Mouse (Mus musculus): ENCODE measurements around the gene Cyp2j6. TPM values are rescaled to one million over a fixed set of nuclear protein-coding genes. Genes with fewer than 3 reads are reported as not detected.
"Not testable (repeated sequence)": the region's sequence is repeated elsewhere in the genome, so short reads cannot be mapped to it uniquely, and the experiment has no call there.

The Cyp2j6 gene
- 1 to 10 TPM; 2.4 to 3.9 (median 3.1) TPM for total RNA-seq (2022)

GRCm38 (mm10) chr4:96553133-96553819 is at the start of gene Cyp2j6:
TSS of gene Cyp2j6 (minus strand) at chr4:96553661.
- peak; percentile 70 for DNase-seq (ENCODE audit: low spot score)

- no peak for DNase-seq (ENCODE audit: low spot score)
These were observed 38.3 kb upstream of the Cyp2j6 start for GRCm38 (mm10) chr4:96591791-96592150.

- DNase-seq (ENCODE audit: low spot score), result peak; percentile 90
These were observed 37.7 kb upstream of the Cyp2j6 start, which contains the start of gene Cyp2j9 for GRCm38 (mm10) chr4:96590911-96591790. TSS of gene Cyp2j9 (minus strand) at chr4:96591578.

GRCm38 (mm10) chr4:96581425-96582088 is 28.1 kb upstream of the Cyp2j6 start:
- DNase-seq (ENCODE audit: low spot score), result no peak

- DNase-seq (ENCODE audit: low spot score), result not testable (repeated sequence)
These were observed 26.9 kb upstream of the Cyp2j6 start for GRCm38 (mm10) chr4:96580351-96580750.

DNA sequence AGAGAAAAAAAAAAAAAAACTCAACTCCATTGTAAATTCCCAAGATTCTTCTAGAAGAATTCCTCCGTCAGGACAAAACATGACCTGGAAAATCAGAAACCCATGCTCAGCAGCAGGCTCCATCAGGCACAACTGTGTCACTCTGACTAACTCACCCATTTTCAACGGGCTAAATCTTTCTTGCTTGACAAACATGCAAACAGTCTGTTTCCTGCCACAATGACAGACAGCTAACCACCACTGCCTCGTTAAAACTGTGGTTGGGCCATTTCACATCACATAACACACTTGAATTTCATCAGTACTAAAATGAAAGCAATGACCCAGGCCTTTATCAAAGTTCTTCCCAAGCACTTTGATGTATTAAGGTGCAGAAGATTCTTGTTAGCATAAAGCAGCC is 16.0 kb upstream of the Cyp2j6 start:
- no peak for DNase-seq (ENCODE audit: low spot score)

DNA sequence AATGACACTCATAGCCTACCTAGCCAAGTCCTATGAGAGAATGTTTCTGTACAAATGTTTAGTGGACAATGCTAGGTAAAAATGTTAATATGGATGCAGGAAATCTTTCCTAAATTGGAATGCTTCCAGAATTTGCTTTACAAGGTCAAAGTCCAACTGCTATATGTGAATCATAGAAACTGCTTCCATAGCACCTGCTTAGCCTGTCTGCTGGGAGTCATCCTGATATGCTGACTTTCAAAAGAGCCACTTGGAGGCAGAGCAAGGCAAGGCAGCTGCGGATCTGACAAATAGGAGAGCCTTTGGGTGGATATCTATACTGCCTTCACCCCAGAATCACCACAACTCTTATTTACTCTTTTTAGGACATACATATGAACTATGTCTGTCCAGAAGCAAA is 14.5 kb upstream of the Cyp2j6 start:
- no peak for DNase-seq (ENCODE audit: low spot score)

- no peak for DNase-seq (ENCODE audit: low spot score)
These were observed 12.3 kb upstream of the Cyp2j6 start for GRCm38 (mm10) chr4:96565808-96566207.

DNA sequence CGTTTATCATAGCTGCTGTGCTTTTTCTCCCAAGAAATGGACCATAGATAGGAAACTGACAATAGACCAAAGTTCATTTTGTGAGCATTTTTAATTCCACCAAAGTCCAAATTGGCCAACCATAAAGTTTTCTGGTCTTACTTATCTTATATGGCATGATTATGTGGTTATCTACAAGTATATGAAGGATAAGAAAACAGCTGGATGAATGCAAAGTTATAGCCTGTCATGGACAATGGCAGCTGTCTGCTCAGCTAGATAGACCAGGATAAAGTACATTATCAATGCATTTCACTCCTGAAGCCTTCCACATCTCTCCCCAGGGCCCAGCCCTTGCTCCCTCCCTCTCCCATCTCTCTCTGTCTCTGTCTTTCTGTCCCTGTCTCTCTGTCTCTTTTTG is 7.0 kb upstream of the Cyp2j6 start:
- no peak for DNase-seq (ENCODE audit: low spot score)

- DNase-seq (ENCODE audit: low spot score), result no peak
These were observed 6.3 kb upstream of the Cyp2j6 start for GRCm38 (mm10) chr4:96559781-96560180.

GRCm38 (mm10) chr4:96551619-96552018 is 1.8 kb downstream of the Cyp2j6 start:
- no peak for DNase-seq (ENCODE audit: low spot score)

DNA sequence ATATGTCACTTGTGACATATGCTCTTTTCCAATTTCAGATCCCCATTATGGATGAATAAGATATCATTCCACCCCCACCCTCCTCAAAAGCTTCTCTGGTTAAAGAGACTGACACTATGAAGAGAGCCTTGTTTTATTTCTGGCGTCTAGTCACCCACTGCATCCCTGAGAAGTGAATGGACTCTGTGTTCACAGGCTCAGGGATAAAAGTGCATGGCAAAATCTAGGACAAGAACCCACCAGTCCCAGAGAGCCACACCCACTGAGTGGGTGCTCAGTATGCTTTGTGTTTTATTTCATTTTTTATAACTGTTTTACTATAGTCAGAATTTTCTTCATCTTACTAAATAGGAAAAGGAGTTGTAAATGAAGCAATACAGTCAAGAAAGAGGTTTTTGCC is 7.5 kb downstream of the Cyp2j6 start:
- no peak for DNase-seq (ENCODE audit: low spot score)

DNA sequence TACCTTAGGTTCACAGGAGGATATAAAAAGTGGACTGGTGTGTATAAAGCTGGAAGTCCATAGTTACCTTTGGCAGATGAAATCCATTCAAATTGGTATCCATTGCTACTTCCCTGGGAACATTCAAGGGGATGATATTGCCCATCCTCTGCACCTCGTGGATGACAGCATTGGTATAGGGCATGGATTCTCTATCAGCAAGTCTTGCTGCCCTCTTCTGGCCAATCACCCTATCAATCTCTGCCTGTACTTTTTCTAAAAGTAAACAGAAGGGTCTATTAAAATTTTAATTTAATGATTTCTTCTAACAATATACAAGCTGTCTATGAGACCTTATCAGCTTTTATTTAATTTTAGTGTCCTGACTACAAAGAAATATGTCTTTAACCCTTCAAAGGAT is 27.7 kb downstream of the Cyp2j6 start:
- no peak for DNase-seq (ENCODE audit: low spot score)

GRCm38 (mm10) chr4:96522256-96522655 is 31.2 kb downstream of the Cyp2j6 start:
- no peak for DNase-seq (ENCODE audit: low spot score)

- DNase-seq (ENCODE audit: low spot score), result no peak
These were observed 43.4 kb downstream of the Cyp2j6 start for GRCm38 (mm10) chr4:96510083-96510482.

- DNase-seq (ENCODE audit: low spot score), result no peak
These were observed 46.2 kb downstream of the Cyp2j6 start, which contains the start of gene Cyp2j8 for GRCm38 (mm10) chr4:96507286-96507685. TSS of gene Cyp2j8 (minus strand) at chr4:96507386.

Other genes with a start within 250 kb of the Cyp2j6 start
- not detected for gene Cyp2j11, start 205.0 kb downstream of the Cyp2j6 start, total RNA-seq (2022)
- gene Cyp2j8, start 46.3 kb downstream of the Cyp2j6 start, total RNA-seq (2022), result not detected
- 1 to 10 TPM; 1.3 to 1.8 (median 1.5) TPM for gene Cyp2j9, start 37.9 kb upstream of the Cyp2j6 start, total RNA-seq (2022)
- not detected for gene Cyp2j5, start 110.5 kb upstream of the Cyp2j6 start, total RNA-seq (2022)
- gene Gm12695, start 231.5 kb upstream of the Cyp2j6 start, total RNA-seq (2022), result not detected